ENCODE assay signal across 8 mouse cellular contexts in genomic region chr3:102081862-102082261, GRCm38 (mm10). TPM values are rescaled to one million over a fixed set of nuclear protein-coding genes. Genes with fewer than 3 reads are reported as not detected.
A peak's percentile ranks its signal among the peaks of the same experiment; 100 is the strongest.
DNase-seq lines count a peak whose midpoint lies in the region; ATAC-seq and TF ChIP-seq lines count a peak whose summit lies in the region.

No protein-coding gene starts in this region.

- no peak overlapping the region for H3K4me3 ChIP-seq in embryonic facial prominence, embryonic 15.5 days (replicated peaks)
- no peak overlapping the region for H3K4me3 ChIP-seq in heart, embryonic 10.5 days
- H3K4me3 ChIP-seq in limb, embryonic 13.5 days = no peak overlapping the region
- no peak overlapping the region for H3K4me3 ChIP-seq in myocyte

- TF ChIP-seq POLR2A in myocyte (IDR thresholded peaks at IDR 0.05; ENCODE audit: insufficient read length, low read depth) = no peak

- peaks cover 1% of the 10 kb centered on the region for H3K79me2 ChIP-seq in myocyte (ENCODE audit: control insufficient read depth, insufficient read depth)

- 0 out of 2 replicates have a peak, but pooled peaks cover 7% of the 10 kb centered on the region for H3K4me1 ChIP-seq in embryonic facial prominence, embryonic 15.5 days
- H3K4me1 ChIP-seq in heart, embryonic 10.5 days = peaks cover 43% of the 10 kb centered on the region
- H3K4me1 ChIP-seq in limb, embryonic 13.5 days = no peaks in the 10 kb centered on the region

- no peaks in the 10 kb centered on the region for H3K9me3 ChIP-seq in embryonic facial prominence, embryonic 15.5 days (replicated peaks)
- no peaks in the 10 kb centered on the region for H3K9me3 ChIP-seq in heart, embryonic 10.5 days
- no peaks in the 10 kb centered on the region for H3K9me3 ChIP-seq in limb, embryonic 13.5 days

- peak; percentile 96 for DNase-seq in 3T3-L1 (ENCODE audit: low read depth, low spot score)
- peak; percentile 26 to 57 for DNase-seq in adrenal gland, postnatal 4 days (ENCODE audit: low spot score in 2 of 2)
- peak; percentile 89 for DNase-seq in heart, embryonic 10.5 days (ENCODE audit: low spot score)
- DNase-seq in kidney, adult 9 months = peak; percentile 83
- DNase-seq in telencephalon, adult 2 months (ENCODE audit: low read depth, low spot score) = peak; percentile 13

- H3K27ac ChIP-seq in embryonic facial prominence, embryonic 15.5 days (replicated peaks) = no peak overlapping the region
- peak overlapping the region; percentile 53; the same call in 1 of the 2 replicates for H3K27ac ChIP-seq in heart, embryonic 10.5 days
- no peak overlapping the region for H3K27ac ChIP-seq in limb, embryonic 13.5 days

- no peak overlapping the region for H3K4me2 ChIP-seq in embryonic facial prominence, embryonic 15.5 days (replicated peaks)
- no peak overlapping the region for H3K4me2 ChIP-seq in limb, embryonic 13.5 days (replicated peaks)
- H3K4me2 ChIP-seq in myocyte (ENCODE audit: low read depth) = peak overlapping the region; percentile 24

- 9% methylated on average over 3 of the region's 3 CpGs for WGBS in embryonic facial prominence, embryonic 15.5 days
- WGBS in heart, embryonic 10.5 days = 11% methylated on average over 3 of the region's 3 CpGs
- WGBS in limb, embryonic 13.5 days = 15% methylated on average over 3 of the region's 3 CpGs

- H3K27me3 ChIP-seq in embryonic facial prominence, embryonic 15.5 days = no peaks in the 10 kb centered on the region
- no peaks in the 10 kb centered on the region for H3K27me3 ChIP-seq in heart, embryonic 10.5 days (ENCODE audit: insufficient read depth, poor library complexity, severe bottlenecking)
- peaks cover 34% of the 10 kb centered on the region for H3K27me3 ChIP-seq in limb, embryonic 13.5 days
- H3K27me3 ChIP-seq in myocyte (ENCODE audit: control insufficient read depth, insufficient read depth, insufficient read length) = no peaks in the 10 kb centered on the region

- ATAC-seq in embryonic facial prominence, embryonic 15.5 days (ENCODE audit: insufficient number of reproducible peaks, low FRiP score, low TSS enrichment, low read depth) = peak; percentile 75
- ATAC-seq in limb, embryonic 13.5 days (ENCODE audit: low FRiP score, low read depth) = peak; percentile 88

- no peak overlapping the region for H3ac ChIP-seq in myocyte (ENCODE audit: control insufficient read depth, insufficient read length)

- no peak overlapping the region for H3K9ac ChIP-seq in embryonic facial prominence, embryonic 15.5 days
- H3K9ac ChIP-seq in limb, embryonic 13.5 days = no peak overlapping the region

- H3K36me3 ChIP-seq in embryonic facial prominence, embryonic 15.5 days = no peaks in the 10 kb centered on the region
- H3K36me3 ChIP-seq in heart, embryonic 10.5 days = no peaks in the 10 kb centered on the region
- no peaks in the 10 kb centered on the region for H3K36me3 ChIP-seq in limb, embryonic 13.5 days
- no peaks in the 10 kb centered on the region for H3K36me3 ChIP-seq in myocyte (ENCODE audit: control insufficient read depth, insufficient read depth)

TF ChIP-seq in myocyte, 11 proteins besides CTCF, POLR2A, EP300 and RAD21:
- TF ChIP-seq POLR2AphosphoS2 (IDR thresholded peaks at IDR 0.05; ENCODE audit: insufficient read length, low read depth) (no peak), SRF (IDR thresholded peaks at IDR 0.05; ENCODE audit: control insufficient read depth, insufficient read length, low read depth) (no peak), REST (IDR thresholded peaks at IDR 0.05; ENCODE audit: insufficient read depth, insufficient read length) (no peak), TCF12 (IDR thresholded peaks at IDR 0.05; ENCODE audit: insufficient read depth, poor library complexity, severe bottlenecking) (no peak), CEBPB (IDR thresholded peaks at IDR 0.05; ENCODE audit: insufficient read depth, poor library complexity, severe bottlenecking) (no peak), MYOD1 (IDR thresholded peaks at IDR 0.05; ENCODE audit: control insufficient read depth in 1 of 3, insufficient read length in 2 of 3, low read depth in 2 of 3) (no peak), TCF3 (IDR thresholded peaks at IDR 0.05; ENCODE audit: insufficient read length, low read depth) (no peak), USF1 (IDR thresholded peaks at IDR 0.05; ENCODE audit: low read depth) (no peak), E2F4 (IDR thresholded peaks at IDR 0.05; ENCODE audit: insufficient read depth) (no peak), MAX (IDR thresholded peaks at IDR 0.05; ENCODE audit: low read depth) (no peak), MYOG (IDR thresholded peaks at IDR 0.05; ENCODE audit: control insufficient read depth in 1 of 3, insufficient read depth in 1 of 3, insufficient read length in 2 of 3, low read depth in 2 of 3) (no peak)

RNA-seq across cellular contexts. Expression of gene Casq2, which starts 4.4 kb away (rescaled TPM):
- 10 to 100 TPM; 10.1 to 22.1 TPM for total RNA-seq in adrenal gland, postnatal 4 days (2021)
- polyA plus RNA-seq in embryonic facial prominence, embryonic 15.5 days (2015; fragmentation: Nextera tagmentation; extraction: Ambion mirVana) = 77.5 and 101 TPM in 2 replicates
- polyA plus RNA-seq in heart, embryonic 10.5 days (2016; fragmentation: Nextera tagmentation; extraction: Ambion mirVana) = 5.6 and 19.8 TPM in 2 replicates
- polyA plus RNA-seq in limb, embryonic 13.5 days (2015; fragmentation: Nextera tagmentation; extraction: Ambion mirVana) = 35.1 and 38.5 TPM in 2 replicates
- polyA plus RNA-seq in myocyte (2012; fragmentation: generic; extraction: Trizol) = 482 TPM

Comparison
In these comparisons a context has a peak if more than half of its experiments do, and no peak if none do; other contexts are left out.
1. DNase-seq: peak in every context shown above with its lines; median percentile 96 in 3T3-L1; 89 in heart, embryonic 10.5 days; 83 in kidney, adult 9 months; 42 in adrenal gland, postnatal 4 days; 13 in telencephalon, adult 2 months.